Mouse (Mus musculus) liver, adult 2 months (tissue): Measurements from ENCODE around the gene Olig1. TPM values are rescaled to one million over a fixed set of nuclear protein-coding genes. Genes with fewer than 3 reads are reported as not detected.

Experiments used
- DNase-seq: peaks from one replicate; pipeline ENCODE4 v3.0.0-alpha.2; 2011; ENCODE audit warnings: low read depth, low spot score; ENCODE audit errors: extremely low read depth
- H3K27ac ChIP-seq: fragments of 200-500 bp; replicated peaks from 2 replicates; pipeline ENCODE4 v1.5.1; 2012; ENCODE audit warnings: low read depth, mild to moderate bottlenecking, control low read depth, inconsistent platforms, low read length; ENCODE audit not compliant: insufficient read depth
- H3K27me3 ChIP-seq: fragments of 200-500 bp; 2 replicates; pipeline ENCODE4 v1.6.1; 2012; ENCODE audit warnings: mild to moderate bottlenecking, moderate library complexity, low read length, inconsistent platforms; ENCODE audit not compliant: control insufficient read depth, insufficient read depth
- H3K36me3 ChIP-seq: fragments of 200-500 bp; 2 replicates; pipeline ENCODE4 v1.6.1; 2012; ENCODE audit warnings: low read length, inconsistent platforms; ENCODE audit not compliant: control insufficient read depth, insufficient read depth
- H3K4me1 ChIP-seq: fragments of 200-500 bp; 2 replicates; pipeline ENCODE4 v1.6.1; 2011; ENCODE audit warnings: low read length; ENCODE audit not compliant: control insufficient read depth, insufficient read depth
- H3K4me3 ChIP-seq: fragments of 200-500 bp; 2 replicates; pipeline ENCODE4 v1.5.1; 2011; ENCODE audit warnings: low read depth, mild to moderate bottlenecking, control low read depth, low read length, moderate library complexity; ENCODE audit not compliant: insufficient read depth
- H3K79me2 ChIP-seq: fragments of 200-500 bp; 2 replicates; pipeline ENCODE4 v1.6.1; 2012; ENCODE audit warnings: inconsistent platforms, mild to moderate bottlenecking, low read length, moderate library complexity; ENCODE audit not compliant: control insufficient read depth, insufficient read depth
- H3K9ac ChIP-seq: fragments of 200-500 bp; 2 replicates; pipeline ENCODE4 v1.6.1; 2012; ENCODE audit warnings: low read depth, mild to moderate bottlenecking, control low read depth, inconsistent platforms, low read length
- CTCF ChIP-seq: fragments of 200-500 bp; IDR thresholded peaks from 2 replicates; pipeline ENCODE4 v1.5.1; 2011; ENCODE audit warnings: low read depth, low read length, control low read depth
- POLR2A ChIP-seq: fragments of 200-500 bp; IDR thresholded peaks from 2 replicates; pipeline ENCODE4 v1.6.1; 2011; ENCODE audit warnings: low read length, control low read depth; ENCODE audit not compliant: insufficient read depth; ENCODE audit errors: extremely low read depth
- WGBS: fragments of 180-500 bp; shearing (Covaris S2); methylation state at CpG from one replicate; pipeline ENCODE4 v1.1.7; 2018; 5-methylcytosine and 5-hydroxymethylcytosine counted together
- polyA plus RNA-seq: library from polyadenylated mRNA; depleted of rRNA; stranded (reverse); fragments of >200 nt; gene quantifications from 2 replicates; pipeline ENCODE4 v1.2.3, GENCODE M21; 2012
- total RNA-seq: library from RNA; depleted of rRNA; stranded (reverse); fragments of >200 nt; gene quantifications from 2 replicates; pipeline ENCODE4 v1.2.3, GENCODE M21; 2014

Gene Olig1
- total and polyA plus RNA-seq, 2 experiments: 0.55 to 2.1 TPM

DNA sequence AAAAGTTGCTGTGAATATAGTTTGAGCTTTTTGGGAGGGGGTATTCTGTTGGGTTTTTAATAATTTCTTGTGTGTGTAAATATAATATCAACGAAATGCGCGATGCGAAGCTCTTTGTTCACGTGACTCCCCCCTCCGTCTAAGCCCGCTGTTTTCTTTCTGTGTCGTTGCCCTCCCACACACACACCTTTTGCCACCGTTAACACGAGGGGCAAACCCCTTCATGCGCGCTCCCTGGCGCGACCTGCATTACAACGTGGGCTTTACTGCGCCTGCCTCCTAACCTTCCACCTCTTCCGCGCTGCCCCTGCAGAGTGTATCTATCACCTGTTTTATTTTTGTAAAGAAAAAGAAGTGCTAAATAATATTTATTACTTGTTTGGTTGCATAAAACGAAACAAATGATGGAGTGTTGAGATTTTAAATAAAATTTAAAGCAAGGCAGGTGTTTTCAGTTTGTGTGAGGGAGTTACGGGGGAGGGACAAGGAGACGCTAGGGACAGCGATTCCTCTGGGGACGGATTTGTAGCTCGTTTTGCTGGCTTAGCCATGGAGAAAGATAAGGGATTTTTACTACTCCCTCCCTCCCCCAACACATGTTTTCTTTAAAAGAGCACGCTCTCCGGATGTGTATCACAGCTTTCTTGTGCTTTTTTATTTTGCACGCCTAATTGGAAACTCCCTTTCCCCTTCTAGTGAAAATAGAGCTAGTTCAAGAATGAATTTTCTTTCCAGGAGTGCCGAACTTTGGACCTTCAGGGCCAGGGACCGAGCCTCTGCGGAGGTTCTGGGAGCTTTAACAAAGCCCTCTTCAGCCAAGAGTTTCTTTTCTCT, 41.1 kb upstream of the Olig1 start:
- Histone ChIP-seq H3K79me2 (no peaks in the 10 kb centered on the region), H3K9ac (no peak overlapping the region), H3K27me3 (peaks cover 38% of the 10 kb centered on the region), H3K36me3 (no peaks in the 10 kb centered on the region), H3K4me3 (no peak overlapping the region), H3K4me1 (peaks cover 3% of the 10 kb centered on the region; the same call in 1 of the 2 replicates), H3K27ac (no peak overlapping the region)
- DNase-seq: no peak
- TF ChIP-seq CTCF (no peak), POLR2A (no peak)
- WGBS: 12% methylated on average over 30 of the region's 30 CpGs

GRCm38 (mm10) chr16:91229072-91229348, 40.6 kb upstream of the Olig1 start:
- Histone ChIP-seq H3K79me2 (no peaks in the 10 kb centered on the region), H3K27me3 (peaks cover 36% of the 10 kb centered on the region), H3K4me1 (peaks cover 3% of the 10 kb centered on the region; the same call in 1 of the 2 replicates), H3K36me3 (no peaks in the 10 kb centered on the region), H3K4me3 (no peak overlapping the region), H3K9ac (no peak overlapping the region), H3K27ac (no peak overlapping the region)
- WGBS: 10% methylated on average over 10 of the region's 10 CpGs
- no peak for DNase-seq
- TF ChIP-seq CTCF (no peak), POLR2A (no peak)

GRCm38 (mm10) chr16:91229643-91230042, 39.9 kb upstream of the Olig1 start:
- DNase-seq: no peak
- Histone ChIP-seq H3K4me1 (peaks cover 3% of the 10 kb centered on the region; the same call in 1 of the 2 replicates), H3K27ac (no peak overlapping the region), H3K27me3 (peaks cover 35% of the 10 kb centered on the region), H3K9ac (no peak overlapping the region), H3K79me2 (no peaks in the 10 kb centered on the region), H3K4me3 (no peak overlapping the region), H3K36me3 (no peaks in the 10 kb centered on the region)
- 56% methylated on average over 8 of the region's 8 CpGs for WGBS
- no peak for TF ChIP-seq CTCF
- no peak for TF ChIP-seq POLR2A

DNA sequence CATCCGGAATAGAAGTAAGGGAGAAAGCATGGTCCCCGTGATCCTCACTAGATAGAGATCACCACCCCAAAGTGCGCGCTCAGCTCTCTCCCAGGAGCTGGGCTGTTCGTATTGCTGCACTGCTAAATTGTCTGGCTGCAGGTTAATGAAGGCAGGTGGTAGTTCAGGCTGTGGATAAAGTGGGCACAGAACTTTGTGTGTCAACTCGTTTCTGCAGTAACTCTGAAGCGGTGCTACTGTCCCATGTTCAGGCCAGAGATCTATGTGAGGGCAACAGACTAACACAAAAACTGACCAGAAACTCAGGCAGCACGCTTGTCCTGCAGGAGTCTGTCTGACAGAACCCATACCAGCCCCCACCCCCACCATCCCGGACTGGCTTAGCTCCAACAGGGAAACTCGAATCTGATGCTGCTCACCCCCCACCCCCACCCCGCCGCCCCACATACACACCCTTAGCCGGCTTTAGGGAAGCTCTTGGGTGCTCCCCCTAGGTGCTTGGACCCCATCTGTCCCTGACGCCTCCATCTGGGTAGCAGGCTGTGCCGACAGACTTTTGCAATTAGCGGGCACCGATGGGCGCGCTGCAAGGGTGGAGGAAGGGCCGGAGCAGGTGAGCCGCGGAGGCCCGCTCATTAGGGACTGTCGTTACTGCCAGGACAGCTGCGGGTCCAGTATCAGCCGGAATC, 37.6 kb upstream of the Olig1 start:
- H3K36me3 ChIP-seq: no peaks in the 10 kb centered on the region
- peak overlapping the region; percentile 15; the same call in 1 of the 2 replicates for H3K9ac ChIP-seq
- WGBS: 19% methylated on average over 26 of the region's 26 CpGs
- no peak overlapping the region for H3K27ac ChIP-seq
- TF ChIP-seq POLR2A (no peak), CTCF (no peak)
- no peak for DNase-seq
- peaks cover 3% of the 10 kb centered on the region; the same call in 1 of the 2 replicates for H3K4me1 ChIP-seq
- no peaks in the 10 kb centered on the region for H3K79me2 ChIP-seq
- H3K4me3 ChIP-seq: peak overlapping the region; percentile 31; the same call in 1 of the 2 replicates
- H3K27me3 ChIP-seq: peaks cover 16% of the 10 kb centered on the region

GRCm38 (mm10) chr16:91232470-91233240, 36.9 kb upstream of the Olig1 start:
- Histone ChIP-seq H3K4me1 (peaks cover 3% of the 10 kb centered on the region; the same call in 1 of the 2 replicates), H3K27ac (no peak overlapping the region), H3K4me3 (peak overlapping the region; percentile 31; the same call in 1 of the 2 replicates), H3K36me3 (no peaks in the 10 kb centered on the region), H3K9ac (peak overlapping the region; percentile 15; the same call in 1 of the 2 replicates), H3K27me3 (peaks cover 10% of the 10 kb centered on the region; the same call in 1 of the 2 replicates), H3K79me2 (no peaks in the 10 kb centered on the region)
- 9% methylated on average over 25 of the region's 25 CpGs for WGBS
- TF ChIP-seq CTCF (no peak), POLR2A (no peak)
- DNase-seq: peak; percentile 80
